Mouse (Mus musculus) neural tube, embryonic 13.5 days (tissue): ENCODE results near the gene Sez6l. TPM values are rescaled to one million over a fixed set of nuclear protein-coding genes. Genes with fewer than 3 reads are reported as not detected.
A peak's percentile ranks its signal among the peaks of the same experiment; 100 is the strongest.

Experiments used
- ATAC-seq: fragments of 200-750 bp; cut with Nextera tagmentation; 2 replicates; pipeline ENCODE4 v1.8.0; 2017; ENCODE audit warnings: low read depth, mild to moderate bottlenecking, moderate TSS enrichment, moderate library complexity
- H3K27ac ChIP-seq: fragments of 300-500 bp; sonication (generic); replicated peaks from 2 replicates; pipeline ENCODE4 v1.5.1; 2015; ENCODE audit warnings: moderate library complexity, mild to moderate bottlenecking, inconsistent platforms
- H3K27me3 ChIP-seq: fragments of 300-500 bp; sonication (generic); 2 replicates; pipeline ENCODE4 v1.6.1; 2015; ENCODE audit warnings: mild to moderate bottlenecking, inconsistent platforms
- H3K36me3 ChIP-seq: fragments of 300-500 bp; sonication (generic); 2 replicates; pipeline ENCODE4 v1.6.1; 2015; ENCODE audit warnings: mild to moderate bottlenecking, inconsistent platforms
- H3K4me1 ChIP-seq: fragments of 300-500 bp; sonication (generic); replicated peaks from 2 replicates; pipeline ENCODE4 v1.6.1; 2015; ENCODE audit warnings: inconsistent platforms
- H3K4me2 ChIP-seq: fragments of 300-500 bp; sonication (generic); 2 replicates; pipeline ENCODE4 v1.6.1; 2015; ENCODE audit warnings: inconsistent platforms, mild to moderate bottlenecking, moderate library complexity
- H3K4me3 ChIP-seq: fragments of 300-500 bp; sonication (generic); 2 replicates; pipeline ENCODE4 v1.5.1; 2015; ENCODE audit warnings: mild to moderate bottlenecking, inconsistent platforms
- H3K9ac ChIP-seq: fragments of 300-500 bp; sonication (generic); 2 replicates; pipeline ENCODE4 v1.6.1; 2015; ENCODE audit warnings: moderate library complexity, mild to moderate bottlenecking, inconsistent platforms
- H3K9me3 ChIP-seq: fragments of 300-500 bp; sonication (generic); 2 replicates; pipeline ENCODE4 v1.6.1; 2016; ENCODE audit warnings: inconsistent platforms
- WGBS: fragments of 180-500 bp; shearing (Covaris S2); methylation state at CpG from one replicate; pipeline ENCODE4 v1.1.7; 2015; 5-methylcytosine and 5-hydroxymethylcytosine counted together
- polyA plus RNA-seq: library from polyadenylated mRNA; unstranded; fragments of >200 nt; fragmentation: Nextera tagmentation; extraction: Ambion mirVana; gene quantifications from 2 replicates; pipeline ENCODE4 v1.2.1, GENCODE M21; 2015

Gene Sez6l
- polyA plus RNA-seq, 1 experiment from 2014 or later: 21.8 TPM

DNA sequence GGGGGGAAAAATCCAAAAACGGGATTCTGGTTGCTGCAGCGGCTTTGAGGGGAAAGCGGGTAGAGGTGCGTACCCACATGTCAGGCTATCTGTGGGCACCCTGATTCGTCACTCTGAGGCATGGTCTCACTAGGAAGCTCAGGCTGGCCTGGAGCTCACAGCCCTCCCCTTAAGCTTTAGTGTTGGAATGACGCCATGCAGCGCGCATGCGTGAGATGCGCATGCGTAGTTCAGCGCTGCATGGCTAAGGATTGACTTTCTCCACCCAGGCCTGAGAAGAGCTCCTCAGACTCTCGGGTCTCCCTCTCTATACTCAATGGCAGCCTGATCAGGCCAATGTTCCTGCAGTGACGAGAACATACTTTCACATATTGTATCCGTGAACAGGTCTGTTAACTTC lies 24.2 kb downstream of the Sez6l start:
- no peaks in the 10 kb centered on the region for H3K36me3 ChIP-seq
- no peaks in the 10 kb centered on the region for H3K9me3 ChIP-seq
- H3K27me3 ChIP-seq: no peaks in the 10 kb centered on the region
- no peak for ATAC-seq
- H3K9ac ChIP-seq: no peak overlapping the region
- H3K27ac ChIP-seq: peak overlapping the region; percentile 33; the same call in 1 of the 2 replicates
- H3K4me1 ChIP-seq: peaks cover 64% of the 10 kb centered on the region
- no peak overlapping the region for H3K4me2 ChIP-seq
- no peak overlapping the region for H3K4me3 ChIP-seq
- 88% methylated on average over 15 of the region's 15 CpGs for WGBS

- Histone ChIP-seq H3K4me1 (peaks cover 67% of the 10 kb centered on the region), H3K27me3 (no peaks in the 10 kb centered on the region), H3K4me3 (no peak overlapping the region), H3K4me2 (peak overlapping the region; percentile 22), H3K9me3 (no peaks in the 10 kb centered on the region), H3K27ac (peak overlapping the region; percentile 77), H3K36me3 (no peaks in the 10 kb centered on the region), H3K9ac (no peak overlapping the region)
- ATAC-seq: peak; percentile 61
- 36% methylated on average over 17 of the region's 17 CpGs for WGBS
Observed at GRCm38 (mm10) chr5:112551975-112552728, 24.8 kb downstream of the Sez6l start.

DNA sequence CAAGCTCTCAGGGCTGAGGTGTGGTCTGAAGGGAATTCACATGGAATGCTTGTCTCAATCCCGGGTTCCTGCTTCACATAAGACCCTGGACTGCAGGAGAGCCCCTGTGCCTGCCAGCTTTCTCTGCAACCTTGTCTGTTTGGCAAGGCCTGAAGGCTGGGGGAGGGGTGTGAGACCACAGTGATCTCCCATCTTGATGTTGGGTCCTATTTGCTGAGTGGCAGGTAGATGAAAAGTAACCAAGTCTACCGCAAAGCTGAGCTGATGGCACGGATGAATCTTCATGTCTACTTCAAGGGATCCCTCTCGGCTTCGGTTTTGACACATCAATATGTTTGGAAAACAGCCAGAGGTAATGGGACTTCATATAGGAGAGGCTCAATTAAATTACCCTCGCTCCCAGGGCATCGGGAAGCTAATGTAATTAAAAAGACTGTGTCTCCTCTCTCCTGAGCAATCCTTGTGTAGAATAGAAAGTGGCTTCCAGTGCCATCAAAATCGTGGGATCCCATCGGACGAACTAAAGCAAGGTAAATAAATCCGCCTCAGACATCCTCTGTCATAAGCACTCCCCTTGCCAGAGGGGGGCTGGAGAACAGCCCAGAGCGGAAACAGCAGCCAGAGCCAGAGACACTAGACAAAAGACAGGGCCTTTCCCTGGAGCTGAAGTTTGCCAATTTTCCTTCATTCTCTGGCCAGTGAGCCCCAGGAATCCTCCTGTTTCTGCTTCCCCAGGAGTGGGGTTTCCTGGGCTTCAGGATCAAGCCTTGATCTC lies 28.0 kb downstream of the Sez6l start:
- H3K4me2 ChIP-seq: no peak overlapping the region
- peak overlapping the region; percentile 72 for H3K27ac ChIP-seq
- no peaks in the 10 kb centered on the region for H3K36me3 ChIP-seq
- no peaks in the 10 kb centered on the region for H3K9me3 ChIP-seq
- WGBS: 37% methylated on average over 12 of the region's 12 CpGs
- no peaks in the 10 kb centered on the region for H3K27me3 ChIP-seq
- ATAC-seq: no peak
- H3K9ac ChIP-seq: 0 out of 2 replicates have a peak overlapping the region, but pooled peaks have one; percentile 0
- H3K4me3 ChIP-seq: no peak overlapping the region
- peaks cover 74% of the 10 kb centered on the region for H3K4me1 ChIP-seq

- H3K27me3 ChIP-seq: no peaks in the 10 kb centered on the region
- no peak overlapping the region for H3K9ac ChIP-seq
- no peaks in the 10 kb centered on the region for H3K36me3 ChIP-seq
- H3K4me2 ChIP-seq: no peak overlapping the region
- 52% methylated on average over 6 of the region's 6 CpGs for WGBS
- H3K4me3 ChIP-seq: no peak overlapping the region
- ATAC-seq: no peak
- H3K27ac ChIP-seq: peak overlapping the region; percentile 20; the same call in 1 of the 2 replicates
- H3K4me1 ChIP-seq: peaks cover 65% of the 10 kb centered on the region
- H3K9me3 ChIP-seq: no peaks in the 10 kb centered on the region
Observed at GRCm38 (mm10) chr5:112546771-112547170, 30.2 kb downstream of the Sez6l start.

- Histone ChIP-seq H3K4me2 (no peak overlapping the region), H3K9me3 (no peaks in the 10 kb centered on the region)
Observed at GRCm38 (mm10) chr5:112538295-112538694, 38.7 kb downstream of the Sez6l start.

DNA sequence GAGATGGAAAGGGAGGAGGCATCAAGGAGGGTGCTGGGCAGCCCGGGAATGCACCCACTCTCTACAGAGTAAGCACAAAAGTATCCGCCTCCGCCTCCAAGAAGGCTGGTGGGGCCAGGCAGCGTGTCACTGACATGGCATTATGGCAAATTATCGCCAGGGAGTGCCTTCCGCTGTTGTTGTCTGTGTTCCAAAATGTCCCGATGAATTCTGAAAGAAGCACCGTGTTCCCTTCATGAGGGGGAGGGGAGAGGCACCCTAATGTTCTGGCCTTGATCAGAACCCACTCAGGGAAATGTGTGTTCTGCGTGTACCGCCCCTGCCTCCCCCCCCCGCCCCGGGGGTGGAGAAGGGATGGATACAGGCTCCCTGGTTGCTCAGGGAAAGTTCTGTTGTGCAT lies 41.1 kb downstream of the Sez6l start:
- peaks cover 6% of the 10 kb centered on the region; the same call in 1 of the 2 replicates for H3K36me3 ChIP-seq
- ATAC-seq: no peak
- WGBS: 78% methylated on average over 12 of the region's 12 CpGs
- no peak overlapping the region for H3K9ac ChIP-seq
- H3K9me3 ChIP-seq: peaks cover 6% of the 10 kb centered on the region; the same call in 1 of the 2 replicates
- H3K27ac ChIP-seq: no peak overlapping the region
- H3K27me3 ChIP-seq: peaks cover 3% of the 10 kb centered on the region; the same call in 1 of the 2 replicates
- peaks cover 22% of the 10 kb centered on the region for H3K4me1 ChIP-seq
- no peak overlapping the region for H3K4me3 ChIP-seq
- H3K4me2 ChIP-seq: no peak overlapping the region

More at GRCm38 (mm10) chr5:112538295-112538694, 38.7 kb downstream of the Sez6l start:
- no peak overlapping the region for H3K4me3 ChIP-seq
- H3K36me3 ChIP-seq: no peaks in the 10 kb centered on the region
- WGBS: 78% methylated on average over 3 of the region's 3 CpGs
- H3K9ac ChIP-seq: no peak overlapping the region
- peaks cover 3% of the 10 kb centered on the region; the same call in 1 of the 2 replicates for H3K27me3 ChIP-seq
- H3K27ac ChIP-seq: no peak overlapping the region
- H3K4me1 ChIP-seq: peaks cover 25% of the 10 kb centered on the region
- no peak for ATAC-seq

DNA sequence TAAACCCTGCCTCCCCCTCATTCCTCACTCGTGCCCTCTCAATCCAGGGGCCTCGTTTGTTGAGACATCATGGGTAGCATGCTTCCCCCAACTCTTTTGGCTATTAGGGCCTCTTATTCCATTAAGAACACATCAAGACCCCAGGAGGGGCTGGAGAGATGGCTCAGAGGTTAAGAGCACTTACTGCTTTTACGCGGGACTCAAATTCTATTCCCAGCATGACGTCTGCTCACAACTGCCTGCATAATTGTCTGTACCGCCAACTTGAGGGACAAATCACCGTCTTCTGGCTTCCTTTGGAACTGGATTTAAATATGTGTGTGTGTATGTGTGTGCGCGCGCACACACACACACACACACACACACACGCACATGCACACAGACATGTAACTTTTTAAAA lies 42.8 kb downstream of the Sez6l start:
- peaks cover 3% of the 10 kb centered on the region for H3K27me3 ChIP-seq
- peaks cover 6% of the 10 kb centered on the region; the same call in 1 of the 2 replicates for H3K9me3 ChIP-seq
- no peak overlapping the region for H3K9ac ChIP-seq
- H3K36me3 ChIP-seq: peaks cover 6% of the 10 kb centered on the region; the same call in 1 of the 2 replicates
- 36% methylated on average over 11 of the region's 11 CpGs for WGBS
- H3K4me1 ChIP-seq: peaks cover 22% of the 10 kb centered on the region
- no peak overlapping the region for H3K4me3 ChIP-seq
- no peak overlapping the region for H3K4me2 ChIP-seq
- no peak overlapping the region for H3K27ac ChIP-seq
- ATAC-seq: no peak

GRCm38 (mm10) chr5:112533312-112534075 lies 43.5 kb downstream of the Sez6l start:
- Histone ChIP-seq H3K27me3 (peaks cover 6% of the 10 kb centered on the region), H3K9me3 (peaks cover 6% of the 10 kb centered on the region; the same call in 1 of the 2 replicates), H3K9ac (no peak overlapping the region), H3K4me1 (peaks cover 28% of the 10 kb centered on the region), H3K4me3 (no peak overlapping the region), H3K4me2 (no peak overlapping the region), H3K27ac (no peak overlapping the region), H3K36me3 (peaks cover 6% of the 10 kb centered on the region; the same call in 1 of the 2 replicates)
- ATAC-seq: no peak
- 50% methylated on average over 16 of the region's 16 CpGs for WGBS

- H3K4me1 ChIP-seq: peaks cover 29% of the 10 kb centered on the region
- H3K4me3 ChIP-seq: no peak overlapping the region
- peaks cover 6% of the 10 kb centered on the region for H3K27me3 ChIP-seq
- peaks cover 6% of the 10 kb centered on the region; the same call in 1 of the 2 replicates for H3K9me3 ChIP-seq
- H3K9ac ChIP-seq: no peak overlapping the region
- H3K36me3 ChIP-seq: peaks cover 6% of the 10 kb centered on the region; the same call in 1 of the 2 replicates
- H3K4me2 ChIP-seq: no peak overlapping the region
- no peak for ATAC-seq
- no peak overlapping the region for H3K27ac ChIP-seq
- WGBS: 80% methylated on average over 5 of the region's 5 CpGs
Observed at GRCm38 (mm10) chr5:112532894-112533293, 44.1 kb downstream of the Sez6l start.

- H3K9ac ChIP-seq: no peak overlapping the region
- WGBS: 64% methylated on average over 8 of the region's 8 CpGs
- no peak for ATAC-seq
- no peak overlapping the region for H3K27ac ChIP-seq
- H3K4me2 ChIP-seq: no peak overlapping the region
- peaks cover 6% of the 10 kb centered on the region for H3K27me3 ChIP-seq
- H3K4me3 ChIP-seq: no peak overlapping the region
- H3K9me3 ChIP-seq: peaks cover 6% of the 10 kb centered on the region; the same call in 1 of the 2 replicates
- H3K4me1 ChIP-seq: peaks cover 29% of the 10 kb centered on the region
- peaks cover 6% of the 10 kb centered on the region; the same call in 1 of the 2 replicates for H3K36me3 ChIP-seq
Observed at GRCm38 (mm10) chr5:112532210-112532609, 44.8 kb downstream of the Sez6l start.

- H3K27me3 ChIP-seq: peaks cover 5% of the 10 kb centered on the region
- no peak for ATAC-seq
- H3K27ac ChIP-seq: no peak overlapping the region
Observed at GRCm38 (mm10) chr5:112531111-112531510, 45.9 kb downstream of the Sez6l start.

More at GRCm38 (mm10) chr5:112531111-112531510, 45.9 kb downstream of the Sez6l start:
- Histone ChIP-seq H3K9ac (no peak overlapping the region), H3K4me2 (no peak overlapping the region), H3K36me3 (peaks cover 6% of the 10 kb centered on the region; the same call in 1 of the 2 replicates), H3K4me1 (peaks cover 37% of the 10 kb centered on the region), H3K4me3 (no peak overlapping the region), H3K9me3 (peaks cover 6% of the 10 kb centered on the region; the same call in 1 of the 2 replicates)
- WGBS: 80% methylated on average over 8 of the region's 8 CpGs
